Mouse (Mus musculus) adrenal gland, postnatal 14 days (tissue): ENCODE measurements around the gene Styxl1. TPM values are rescaled to one million over a fixed set of nuclear protein-coding genes. Genes with fewer than 3 reads are reported as not detected.
A peak's percentile ranks its signal among the peaks of the same experiment; 100 is the strongest.

Experiments used
- DNase-seq: peaks from one replicate; pipeline ENCODE4 v3.0.0; 2021; ENCODE audit warnings: mixed read lengths
- total RNA-seq: library from RNA; stranded (reverse); gene quantifications from 2 replicates; pipeline ENCODE4 v1.2.3, GENCODE M21; 2021

The Styxl1 gene
- total RNA-seq, 1 experiment from 2014 or later: 0.37 TPM

DNA sequence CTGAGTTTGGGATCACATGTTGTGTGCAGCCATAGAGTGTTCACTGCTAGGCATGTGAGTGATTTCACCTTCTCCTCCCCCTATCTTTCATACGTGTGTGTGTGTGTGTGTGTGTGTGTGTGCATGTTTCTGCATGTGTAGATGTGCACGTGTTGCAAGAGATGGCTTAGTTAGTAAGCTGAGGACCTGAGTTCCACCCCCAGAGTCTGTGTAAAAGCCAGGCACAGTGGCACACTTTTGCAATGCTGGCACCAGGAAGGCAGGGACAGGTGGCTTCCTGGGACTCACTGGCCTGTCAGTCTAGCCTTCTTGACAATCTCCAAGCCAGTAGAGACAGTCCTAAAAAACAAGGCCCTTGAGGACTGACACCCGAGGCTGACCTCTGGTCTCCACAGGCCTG, 13.2 kb downstream of the Styxl1 start:
- DNase-seq: no peak

DNA sequence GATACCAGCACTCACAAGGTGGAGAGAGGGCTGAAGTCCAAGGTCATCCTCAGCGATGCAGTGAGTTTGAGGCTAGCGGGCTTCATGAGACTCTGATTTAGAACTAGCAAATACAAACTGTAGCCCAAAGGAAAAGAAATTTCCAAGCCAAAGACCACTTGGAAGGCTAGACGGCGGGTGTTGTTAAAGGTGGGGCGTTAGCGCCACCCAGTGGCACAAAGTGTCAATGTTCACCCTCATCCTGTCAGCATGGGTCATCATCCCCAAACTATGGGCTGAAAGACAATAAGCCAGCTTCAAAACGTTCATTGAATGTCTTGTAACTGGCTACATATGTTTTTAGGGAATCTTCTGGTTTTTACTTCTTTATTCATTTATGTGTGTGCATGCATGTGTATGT, 14.7 kb downstream of the Styxl1 start:
- DNase-seq: peak; percentile 82

DNA sequence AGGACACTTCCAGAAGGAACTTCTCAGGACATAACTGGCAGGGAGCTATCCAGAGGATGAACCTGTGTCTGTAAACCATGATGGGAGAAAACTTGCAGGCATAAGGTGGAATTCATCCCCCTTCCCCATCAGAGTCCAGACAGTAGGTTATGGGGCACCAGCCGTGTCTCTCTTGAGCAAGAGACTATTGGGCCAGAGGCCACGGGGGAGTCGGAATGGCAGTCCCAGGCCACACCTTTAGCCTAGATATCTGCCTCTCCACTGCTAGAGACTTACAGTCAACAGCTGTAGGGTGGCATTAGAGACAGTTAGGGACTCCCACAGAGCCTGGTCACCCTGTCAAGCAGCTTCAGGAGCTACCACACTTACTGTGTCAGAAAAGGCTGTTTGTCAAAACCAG, 16.3 kb downstream of the Styxl1 start:
- DNase-seq: peak; percentile 64

DNA sequence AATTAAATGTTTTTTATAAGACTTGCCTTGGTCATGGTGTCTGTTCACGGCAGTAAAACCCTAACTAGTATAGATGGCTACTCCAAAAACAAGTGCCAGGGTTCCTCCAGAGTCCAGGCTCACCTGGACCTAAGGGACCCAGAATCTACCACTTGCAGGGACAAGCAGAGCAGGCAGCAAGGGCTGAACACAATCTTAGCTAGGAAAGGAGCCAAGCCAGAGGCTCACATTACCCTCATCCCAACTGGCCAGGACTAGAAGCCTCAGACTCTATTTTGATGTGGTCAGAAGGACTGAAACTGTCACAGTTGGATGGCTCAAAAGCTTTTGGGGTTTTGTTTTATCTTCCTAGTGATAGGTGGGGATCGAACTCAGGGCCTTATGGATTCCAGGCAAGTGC, 26.6 kb downstream of the Styxl1 start:
- no peak for DNase-seq

DNA sequence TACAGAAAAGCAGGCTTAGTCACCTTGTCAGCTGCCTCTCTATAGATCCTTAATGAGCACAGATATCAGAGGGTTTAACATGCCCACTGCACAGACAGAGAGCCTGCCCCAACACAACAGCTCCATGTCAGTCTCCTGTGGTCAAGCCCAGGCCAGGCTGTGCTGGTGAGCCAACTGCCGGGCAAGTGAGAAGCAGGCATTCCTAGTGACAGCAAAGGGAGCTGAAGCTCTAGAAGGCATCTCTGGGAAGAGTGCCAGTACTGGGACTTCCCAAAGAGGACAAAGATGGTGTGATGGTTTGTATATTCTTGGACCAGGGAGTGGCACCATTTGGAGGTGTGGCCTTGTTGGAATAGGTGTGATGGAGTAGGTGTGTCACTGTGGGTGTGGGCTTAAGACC, 27.1 kb downstream of the Styxl1 start:
- DNase-seq: no peak

DNA sequence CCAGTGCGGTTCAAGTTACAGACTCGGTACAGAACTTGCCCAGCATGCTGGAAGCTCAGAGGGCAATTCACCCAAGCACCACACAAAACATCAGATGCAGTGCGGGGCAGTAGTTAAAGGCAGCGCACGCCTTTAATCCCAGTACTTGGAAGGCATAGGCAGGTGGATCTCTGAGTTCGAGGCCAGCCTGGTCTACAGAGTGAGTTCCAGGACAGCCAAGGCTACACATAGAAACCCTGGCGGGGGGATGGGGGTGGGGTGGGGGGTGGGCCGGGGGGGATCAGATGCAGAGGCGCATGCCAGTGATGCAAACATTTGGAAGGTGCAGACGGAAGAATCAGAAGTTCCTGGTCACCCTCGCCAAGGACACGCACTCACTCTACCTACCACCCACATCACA, 33.4 kb downstream of the Styxl1 start:
- no peak for DNase-seq

DNA sequence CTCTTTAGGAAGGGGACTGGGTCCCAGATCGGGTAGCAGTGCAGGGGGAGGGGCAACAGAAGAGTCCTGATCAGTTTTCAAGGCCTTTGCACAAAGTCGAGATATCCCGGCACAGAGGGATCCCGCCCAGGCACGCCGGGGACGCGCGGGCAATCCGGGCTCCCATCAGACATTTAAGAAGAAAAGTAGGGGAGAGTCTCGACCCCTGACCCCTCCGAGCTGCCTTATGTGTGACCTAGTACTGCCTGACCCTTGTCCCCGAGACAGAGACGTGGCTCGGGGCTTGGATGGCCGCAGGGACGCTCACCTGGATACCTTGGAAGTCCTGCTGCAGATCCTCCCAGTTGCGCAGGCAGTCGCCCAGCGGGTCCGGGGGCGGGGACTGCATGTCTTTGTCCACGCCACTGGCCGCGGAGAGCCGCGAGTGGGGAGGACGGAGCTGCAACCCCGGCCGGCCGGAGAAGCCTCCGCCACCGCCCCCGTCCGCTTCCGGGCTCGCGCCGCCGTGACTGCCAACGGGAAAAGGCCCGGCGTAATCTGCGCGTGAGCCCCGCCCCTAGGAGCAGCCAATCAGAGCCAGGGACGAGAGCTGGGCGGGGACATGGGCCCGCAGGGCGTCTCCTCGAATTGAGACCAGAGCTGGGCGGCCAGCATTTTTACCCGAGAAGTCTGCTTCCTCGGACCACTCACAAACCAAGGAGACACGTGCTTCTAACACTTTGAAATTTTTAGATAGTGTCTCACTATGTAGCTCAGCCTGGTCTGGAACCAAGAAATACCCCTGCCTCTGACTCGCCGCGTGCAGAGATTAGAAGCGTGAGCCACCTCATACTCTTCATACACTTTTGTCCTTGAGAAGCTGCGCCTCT, 34.2 kb downstream of the Styxl1 start, which contains the start of gene Tmem120a:
TSS of gene Tmem120a (minus strand) at position 708 of the 869 bp plus-strand sequence.
- peak; percentile 98 for DNase-seq

DNA sequence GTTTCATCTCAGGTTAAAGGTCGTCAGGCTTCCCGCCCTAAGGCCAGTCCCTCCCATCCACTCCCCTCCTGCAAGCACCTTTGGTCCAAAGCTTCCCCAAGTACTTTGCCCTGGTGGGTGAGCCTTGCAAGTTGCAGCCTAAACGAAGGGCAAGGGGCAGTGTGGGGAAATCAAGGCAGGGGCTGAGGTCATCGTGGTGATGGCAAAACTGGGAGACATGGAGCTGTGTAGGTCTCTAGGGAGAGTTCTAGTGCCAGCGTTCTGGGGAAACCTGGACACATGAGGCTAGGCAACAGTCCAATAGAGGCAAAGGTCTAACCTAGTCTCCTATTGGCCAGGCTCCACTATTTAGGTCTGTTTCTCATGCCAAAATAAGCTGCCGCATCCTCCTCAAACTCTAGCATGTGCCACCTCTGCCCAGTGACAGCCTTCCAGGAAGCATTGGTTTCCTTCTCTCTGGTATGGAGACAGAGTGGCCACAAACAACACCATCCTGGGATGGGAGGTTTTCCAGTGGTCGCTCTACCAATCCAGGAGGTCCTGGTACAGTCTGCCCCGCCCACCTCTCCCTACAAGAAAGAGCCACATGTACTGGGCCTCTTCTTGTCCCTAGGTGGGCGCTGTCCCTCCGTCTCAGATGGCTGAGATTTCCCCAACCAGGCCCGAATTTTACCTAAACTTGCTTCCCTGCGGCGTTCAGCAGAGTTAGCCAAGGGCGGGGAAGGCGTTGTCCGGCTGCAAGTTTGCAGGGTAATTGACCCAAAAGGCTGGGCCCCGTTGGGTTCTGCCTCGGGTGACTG, 35.0 kb downstream of the Styxl1 start:
- DNase-seq: peak; percentile 59

DNA sequence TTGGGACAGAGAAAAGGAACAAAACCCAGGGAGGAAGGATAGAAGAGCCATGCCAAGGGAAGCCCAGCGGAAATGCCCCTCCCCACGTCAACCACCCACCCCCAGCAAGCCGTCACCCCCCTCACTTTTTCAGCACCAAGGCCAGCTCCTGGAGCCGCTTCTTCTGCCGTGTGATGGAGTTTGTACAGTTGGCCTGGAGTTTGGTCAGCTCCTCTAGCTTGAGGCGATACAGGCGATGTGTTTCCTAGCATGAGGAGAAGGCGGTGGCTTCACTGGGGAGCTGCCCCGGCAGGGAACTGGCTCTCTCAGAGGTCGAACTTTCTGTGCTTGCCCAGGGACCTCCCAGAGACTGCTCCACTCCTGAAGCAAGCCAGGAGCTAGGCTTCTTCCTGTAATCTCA, 36.0 kb downstream of the Styxl1 start:
- peak; percentile 54 for DNase-seq

DNA sequence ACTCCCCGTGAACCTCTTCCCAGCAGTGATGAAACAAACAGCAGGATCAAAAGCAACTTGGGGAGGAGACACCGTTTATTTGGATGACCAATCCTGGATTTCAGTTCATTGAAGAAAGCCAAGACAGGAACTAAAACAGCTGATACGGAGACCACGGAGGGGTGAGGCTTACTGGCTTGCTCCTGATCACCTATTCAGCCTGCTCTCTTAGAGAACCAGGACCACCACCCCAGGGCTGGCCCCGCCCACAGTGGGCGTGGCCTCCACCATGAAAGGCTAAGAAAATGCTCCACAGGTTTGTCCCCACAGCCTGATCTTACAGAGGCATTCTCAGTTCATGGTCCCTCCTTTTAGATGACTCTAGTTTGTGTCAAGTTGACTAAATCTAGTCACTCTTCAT, 39.9 kb downstream of the Styxl1 start:
- no peak for DNase-seq

DNA sequence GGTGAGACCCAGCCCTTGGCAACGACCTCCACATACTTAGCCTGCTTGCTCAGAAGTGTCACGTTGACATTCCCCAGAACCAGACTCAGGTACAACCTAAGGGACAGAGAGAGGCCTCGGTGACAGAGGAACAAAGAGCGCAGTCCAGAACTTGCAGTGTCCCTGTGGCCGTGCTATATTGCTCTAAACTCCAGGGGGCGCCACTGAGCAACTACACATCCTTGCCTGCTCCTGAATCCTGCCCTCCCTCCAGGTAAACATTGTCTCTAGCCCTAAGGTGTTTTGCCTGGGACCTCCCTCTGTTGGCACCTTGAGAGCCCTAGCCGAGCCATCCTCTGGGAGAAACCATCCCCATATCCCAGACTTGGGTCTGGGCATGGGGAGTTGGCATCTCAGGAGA, 41.0 kb downstream of the Styxl1 start:
- peak; percentile 64 for DNase-seq

DNA sequence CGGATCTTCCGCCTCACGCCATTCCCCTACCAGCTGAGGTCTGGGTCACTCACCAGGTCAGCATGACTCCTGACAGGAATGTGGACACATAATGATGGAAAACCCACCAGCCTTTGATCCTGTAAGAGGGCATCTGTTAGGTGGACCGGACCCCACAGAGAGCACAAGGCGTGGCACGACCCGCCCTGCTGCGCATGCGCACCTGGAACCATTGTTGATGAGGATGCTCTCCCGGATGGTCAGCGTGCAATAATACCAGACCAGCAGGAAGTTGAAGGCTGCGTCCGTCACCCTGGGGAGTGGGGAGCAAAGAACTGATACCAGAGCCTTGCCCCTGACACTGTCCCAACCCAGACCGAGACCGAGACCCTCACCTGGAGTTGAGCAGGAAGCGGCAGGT, 41.6 kb downstream of the Styxl1 start:
- DNase-seq: no peak

DNA sequence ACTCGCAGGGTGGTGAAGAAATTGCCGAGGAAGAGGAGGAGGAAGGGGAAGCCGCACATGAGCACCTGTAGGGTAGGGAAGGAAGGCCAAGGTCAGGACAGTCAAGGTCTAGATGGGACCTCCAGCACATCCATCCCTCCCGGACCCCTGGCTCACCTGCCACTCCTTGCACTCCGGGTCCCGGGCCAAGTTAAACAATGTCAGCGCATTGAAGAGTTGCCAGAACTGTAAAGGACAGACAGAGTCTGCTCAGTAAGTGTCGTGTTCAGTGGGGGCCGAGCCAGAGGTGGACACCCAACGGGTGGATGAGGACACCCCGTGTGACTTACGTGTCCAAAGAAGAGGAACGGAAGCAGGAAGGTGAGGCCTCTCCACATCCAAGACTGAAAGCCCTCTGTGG, 42.4 kb downstream of the Styxl1 start:
- DNase-seq: no peak

DNA sequence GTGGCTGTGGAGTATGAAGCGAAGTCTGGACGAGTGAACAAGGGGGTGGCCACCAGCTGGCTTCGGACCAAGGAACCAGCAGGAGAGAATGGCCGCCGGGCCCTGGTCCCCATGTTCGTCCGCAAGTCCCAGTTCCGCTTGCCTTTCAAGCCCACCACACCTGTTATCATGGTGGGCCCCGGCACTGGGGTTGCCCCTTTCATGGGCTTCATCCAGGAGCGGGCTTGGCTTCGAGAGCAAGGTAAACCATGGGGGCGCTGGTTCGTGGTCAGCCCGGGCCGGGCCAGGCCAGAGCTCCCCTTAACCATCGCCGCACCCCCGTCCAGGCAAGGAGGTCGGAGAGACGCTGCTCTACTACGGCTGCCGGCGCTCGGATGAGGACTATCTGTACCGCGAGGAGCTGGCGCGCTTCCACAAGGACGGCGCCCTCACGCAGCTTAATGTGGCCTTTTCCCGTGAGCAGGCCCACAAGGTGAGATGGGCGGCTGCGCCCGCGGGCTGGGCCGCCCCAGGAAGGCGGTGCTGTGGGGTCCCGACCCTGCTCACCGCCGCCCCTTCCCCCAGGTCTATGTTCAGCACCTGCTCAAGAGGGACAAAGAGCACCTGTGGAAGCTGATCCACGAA, 44.0 kb downstream of the Styxl1 start:
- no peak for DNase-seq

DNA sequence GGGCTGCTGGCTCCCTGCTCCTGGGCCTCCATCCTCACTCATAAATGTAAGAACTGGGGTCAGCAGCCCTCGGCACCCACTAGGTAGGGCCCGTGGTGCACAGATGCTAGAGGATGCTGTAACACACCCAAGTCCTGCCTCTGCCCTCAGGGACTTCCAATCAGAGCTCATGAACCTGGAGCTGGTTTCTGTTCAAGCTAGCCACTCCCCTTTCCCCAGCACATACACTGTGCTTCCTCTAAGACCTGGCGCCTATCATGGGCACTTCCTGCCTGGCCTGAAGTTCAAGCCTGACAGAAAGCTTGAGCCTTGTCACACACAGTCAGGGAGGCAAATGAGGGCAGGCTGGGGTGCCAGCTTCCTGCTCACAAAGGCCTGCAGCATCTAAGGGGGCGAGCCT, 45.1 kb downstream of the Styxl1 start:
- DNase-seq: no peak

DNA sequence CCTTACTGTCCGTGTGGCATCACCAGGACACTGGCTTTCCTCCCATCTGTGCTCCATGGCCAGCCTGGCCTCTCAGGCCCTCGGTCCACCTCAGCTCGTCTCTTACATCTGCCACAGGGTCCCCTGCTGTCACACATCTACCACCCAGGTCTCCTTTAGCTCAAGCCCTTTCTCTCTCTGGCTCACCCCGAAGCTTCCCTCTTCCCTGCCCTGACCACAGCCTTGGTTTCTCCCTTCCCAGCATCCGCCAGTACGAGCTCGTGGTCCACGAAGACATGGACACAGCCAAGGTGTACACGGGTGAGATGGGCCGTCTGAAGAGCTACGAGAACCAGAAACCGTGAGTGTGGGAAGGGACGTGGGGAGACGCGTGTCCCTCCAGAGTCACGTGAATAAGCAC, 46.9 kb downstream of the Styxl1 start:
- DNase-seq: no peak

DNA sequence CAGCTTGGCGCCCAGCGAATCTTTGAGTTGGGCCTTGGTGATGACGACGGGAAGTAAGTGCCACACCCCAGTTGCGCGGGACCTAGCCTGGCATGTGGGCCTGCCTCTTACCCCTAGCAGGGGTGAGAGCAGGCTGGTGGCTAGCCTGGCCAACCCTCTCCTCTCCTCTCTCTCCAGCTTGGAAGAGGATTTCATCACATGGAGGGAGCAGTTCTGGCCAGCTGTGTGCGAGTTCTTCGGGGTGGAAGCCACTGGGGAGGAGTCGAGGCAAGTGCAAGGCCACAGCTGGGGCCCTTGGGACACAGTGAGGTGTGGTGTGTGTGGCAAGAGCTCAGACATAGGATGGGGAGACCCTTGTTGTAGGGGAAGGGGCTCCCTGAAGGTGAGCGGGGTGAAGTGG, 47.3 kb downstream of the Styxl1 start:
- DNase-seq: no peak

DNA sequence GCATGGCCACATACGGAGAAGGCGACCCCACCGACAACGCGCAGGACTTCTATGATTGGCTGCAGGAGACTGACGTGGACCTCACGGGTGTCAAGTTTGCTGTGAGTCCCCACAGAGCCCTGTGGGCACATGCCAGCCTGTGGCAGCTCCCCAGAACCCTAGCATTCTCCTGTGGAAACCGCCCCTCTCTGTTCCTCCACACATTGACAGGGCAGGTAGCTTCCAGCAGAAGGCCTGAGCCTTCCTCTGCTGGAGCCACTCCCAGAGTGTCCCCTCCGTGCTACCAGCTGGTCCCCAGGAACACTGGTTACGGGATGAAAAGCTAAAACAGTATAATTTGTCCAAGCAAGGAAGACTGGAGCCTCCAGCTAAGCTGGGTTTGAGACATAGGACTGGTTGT, 47.9 kb downstream of the Styxl1 start:
- DNase-seq: no peak

DNA sequence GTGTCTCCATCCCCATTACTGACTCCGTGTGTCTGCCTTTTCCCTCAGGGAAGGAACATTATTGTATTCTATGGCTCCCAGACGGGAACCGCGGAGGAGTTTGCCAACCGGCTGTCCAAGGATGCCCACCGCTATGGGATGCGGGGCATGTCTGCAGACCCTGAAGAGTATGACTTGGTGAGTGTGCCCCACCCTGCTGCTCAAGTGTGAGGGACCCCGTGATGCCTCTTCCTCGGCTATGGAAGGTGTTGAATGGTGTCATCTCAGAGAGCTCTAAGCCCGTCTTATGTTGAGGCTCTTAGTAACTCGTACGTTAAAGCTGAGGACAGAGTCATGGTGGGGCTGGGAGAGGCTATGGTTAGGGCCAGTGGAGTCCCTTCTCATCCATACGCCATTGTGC, 48.8 kb downstream of the Styxl1 start:
- DNase-seq: no peak

DNA sequence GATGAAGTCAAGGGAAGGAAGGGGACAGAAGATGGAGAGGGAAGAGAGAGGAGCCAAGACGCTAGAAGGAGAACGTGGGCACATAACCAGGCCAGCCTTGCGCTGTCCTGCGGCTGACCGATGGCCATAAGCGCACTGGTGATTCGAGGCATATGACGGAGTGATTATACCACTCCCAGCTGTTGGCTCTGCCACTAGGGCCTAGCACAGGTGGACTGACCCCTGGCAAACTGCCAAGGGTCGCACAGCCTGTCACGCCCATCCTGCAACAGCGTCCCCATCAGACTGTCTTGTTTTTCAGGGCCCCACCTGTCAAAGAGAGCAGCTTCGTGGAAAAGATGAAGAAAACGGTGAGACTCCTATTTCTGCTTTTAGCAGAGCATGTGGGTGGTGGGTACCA, 49.8 kb downstream of the Styxl1 start:
- no peak for DNase-seq

DNA sequence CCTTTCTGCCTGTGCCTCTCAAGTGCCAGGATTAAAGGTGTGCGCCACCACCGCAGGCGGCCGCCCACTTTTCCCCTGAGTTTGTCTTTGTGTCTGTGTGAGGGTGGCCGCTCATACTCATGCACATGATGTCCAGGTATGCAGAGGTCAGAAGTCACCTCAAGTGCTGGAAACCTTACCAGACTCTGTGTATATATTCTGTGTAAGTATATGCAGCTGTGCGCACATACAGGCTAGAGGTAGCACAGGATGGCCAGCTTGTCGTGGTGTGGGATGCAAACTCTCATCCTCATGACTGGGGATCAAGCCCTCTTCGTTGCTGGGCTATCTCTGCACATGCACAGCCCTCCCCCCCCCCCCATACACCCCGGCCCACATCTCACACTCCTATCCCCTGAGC, 50.3 kb downstream of the Styxl1 start:
- DNase-seq: no peak

DNA sequence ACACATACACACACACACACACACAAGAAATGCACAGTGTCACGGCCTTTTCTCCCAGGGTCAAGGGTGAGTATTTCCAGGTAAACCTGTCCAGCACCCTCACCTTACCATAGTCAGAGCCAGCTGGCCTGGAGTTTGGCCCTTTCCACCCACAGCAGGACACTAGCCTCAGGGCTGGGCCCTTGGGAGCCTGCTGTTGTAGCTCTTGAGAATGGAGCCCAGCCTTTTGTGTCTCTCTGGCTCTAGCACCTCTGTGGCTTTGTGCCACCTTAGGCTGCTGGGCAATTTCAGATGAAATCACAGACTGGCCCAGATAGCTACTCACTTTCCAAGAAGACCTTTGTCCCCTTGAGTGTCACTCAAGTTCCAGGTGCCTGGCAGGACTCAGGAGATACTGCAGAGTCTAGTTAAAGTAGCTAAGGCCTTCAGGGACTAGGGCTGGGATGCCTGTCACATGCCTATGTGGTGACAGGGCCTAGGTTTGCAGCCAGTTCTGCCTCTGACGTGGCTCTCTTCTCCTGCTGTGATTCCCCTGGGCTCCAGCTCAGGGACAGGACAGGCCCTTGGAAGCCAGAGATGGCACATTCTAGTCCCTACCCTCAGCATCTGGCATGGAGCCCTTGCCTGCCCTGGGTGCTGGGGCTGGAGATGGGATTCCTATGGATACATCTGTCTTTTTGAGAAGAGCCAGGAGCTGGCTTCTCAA, 51.4 kb downstream of the Styxl1 start:
- DNase-seq: peak; percentile 81
